Mouse (Mus musculus) neural tube, embryonic 14.5 days (tissue): Measurements from ENCODE around the gene Arvcf. TPM values are rescaled to one million over a fixed set of nuclear protein-coding genes. Genes with fewer than 3 reads are reported as not detected.

Experiments used
- ATAC-seq: fragments of 200-750 bp; cut with Nextera tagmentation; 2 replicates; pipeline ENCODE4 v1.8.0; 2017; ENCODE audit warnings: low read depth, mild to moderate bottlenecking, moderate TSS enrichment, moderate library complexity
- H3K27ac ChIP-seq: fragments of 300-500 bp; sonication (generic); 2 replicates; pipeline ENCODE4 v1.5.1; 2014; ENCODE audit warnings: low read depth, mild to moderate bottlenecking, control low read depth, low read length, moderate library complexity, mixed read lengths
- H3K27me3 ChIP-seq: fragments of 300-500 bp; sonication (generic); 2 replicates; pipeline ENCODE4 v1.6.1; 2014; ENCODE audit warnings: low read length; ENCODE audit not compliant: control insufficient read depth, insufficient read depth
- H3K36me3 ChIP-seq: fragments of 300-500 bp; sonication (generic); 2 replicates; pipeline ENCODE4 v1.6.1; 2014; ENCODE audit warnings: low read length, mixed read lengths; ENCODE audit not compliant: control insufficient read depth, insufficient read depth
- H3K4me1 ChIP-seq: fragments of 300-500 bp; sonication (generic); 2 replicates; pipeline ENCODE4 v1.6.1; 2014; ENCODE audit warnings: low read length; ENCODE audit not compliant: control insufficient read depth, insufficient read depth
- H3K4me2 ChIP-seq: fragments of 300-500 bp; sonication (generic); 2 replicates; pipeline ENCODE4 v1.6.1; 2014; ENCODE audit warnings: mild to moderate bottlenecking, low read depth, low read length, control low read depth
- H3K4me3 ChIP-seq: fragments of 300-500 bp; sonication (generic); 2 replicates; pipeline ENCODE4 v1.5.1; 2014; ENCODE audit warnings: low read depth, low read length, control low read depth, mixed read lengths
- H3K9ac ChIP-seq: fragments of 300-500 bp; sonication (generic); replicated peaks from 2 replicates; pipeline ENCODE4 v1.6.1; 2014; ENCODE audit warnings: low read depth, mild to moderate bottlenecking, control low read depth, low read length, mixed read lengths
- H3K9me3 ChIP-seq: fragments of 300-500 bp; sonication (generic); 2 replicates; pipeline ENCODE4 v1.6.1; 2016; ENCODE audit warnings: low read length; ENCODE audit not compliant: control insufficient read depth
- WGBS: fragments of 180-500 bp; shearing (Covaris S2); extraction: QIAGEN DNeasy Blood & Tissue Kit; methylation state at CpG from one replicate; pipeline ENCODE4 v1.1.7; 2014; 5-methylcytosine and 5-hydroxymethylcytosine counted together
- polyA plus RNA-seq: library from polyadenylated mRNA; unstranded; fragments of >200 nt; fragmentation: Nextera tagmentation; extraction: Ambion mirVana; gene quantifications from 2 replicates; pipeline ENCODE4 v1.2.1, GENCODE M21; 2014

Gene Arvcf
- polyA plus RNA-seq, 1 experiment from 2014 or later: 60.2 TPM

- Histone ChIP-seq H3K9ac (no peak overlapping the region), H3K27ac (no peak overlapping the region; the same call in 1 of the 2 replicates), H3K9me3 (no peaks in the 10 kb centered on the region), H3K4me3 (no peak overlapping the region), H3K27me3 (no peaks in the 10 kb centered on the region), H3K4me1 (peaks cover under 1% of the 10 kb centered on the region; the same call in 1 of the 2 replicates), H3K4me2 (no peak overlapping the region), H3K36me3 (no peaks in the 10 kb centered on the region)
- no peak for ATAC-seq
- WGBS: 88% methylated on average over 3 of the region's 3 CpGs
Observed at GRCm38 (mm10) chr16:18416837-18417236, 68.9 kb downstream of the Arvcf start.

GRCm38 (mm10) chr16:18417491-18417890, 69.5 kb downstream of the Arvcf start:
- Histone ChIP-seq H3K27me3 (no peaks in the 10 kb centered on the region), H3K9ac (no peak overlapping the region), H3K4me1 (no peaks in the 10 kb centered on the region), H3K9me3 (no peaks in the 10 kb centered on the region), H3K4me3 (no peak overlapping the region), H3K4me2 (no peak overlapping the region), H3K36me3 (no peaks in the 10 kb centered on the region), H3K27ac (no peak overlapping the region)
- WGBS: 93% methylated on average over 5 of the region's 5 CpGs
- ATAC-seq: no peak

GRCm38 (mm10) chr16:18418756-18419602, 71.0 kb downstream of the Arvcf start:
- 82% methylated on average over 4 of the region's 4 CpGs for WGBS
- Histone ChIP-seq H3K4me2 (no peak overlapping the region), H3K9ac (no peak overlapping the region), H3K9me3 (no peaks in the 10 kb centered on the region), H3K36me3 (no peaks in the 10 kb centered on the region), H3K27me3 (no peaks in the 10 kb centered on the region), H3K27ac (no peak overlapping the region), H3K4me3 (no peak overlapping the region), H3K4me1 (0 out of 2 replicates have a peak, but pooled peaks cover 3% of the 10 kb centered on the region)
- no peak for ATAC-seq

- no peak overlapping the region for H3K4me2 ChIP-seq
- H3K9me3 ChIP-seq: no peaks in the 10 kb centered on the region
- no peak overlapping the region for H3K9ac ChIP-seq
- 83% methylated on average over 1 of the region's 1 CpGs for WGBS
- H3K27ac ChIP-seq: no peak overlapping the region
- no peaks in the 10 kb centered on the region for H3K27me3 ChIP-seq
- no peak overlapping the region for H3K4me3 ChIP-seq
- H3K36me3 ChIP-seq: no peaks in the 10 kb centered on the region
- H3K4me1 ChIP-seq: 0 out of 2 replicates have a peak, but pooled peaks cover 8% of the 10 kb centered on the region
- ATAC-seq: no peak
Observed at GRCm38 (mm10) chr16:18419603-18420026, 71.6 kb downstream of the Arvcf start.

- no peaks in the 10 kb centered on the region for H3K9me3 ChIP-seq
- H3K27ac ChIP-seq: no peak overlapping the region
- H3K36me3 ChIP-seq: no peaks in the 10 kb centered on the region
- no peak overlapping the region for H3K4me2 ChIP-seq
- peaks cover 15% of the 10 kb centered on the region; the same call in 1 of the 2 replicates for H3K4me1 ChIP-seq
- H3K27me3 ChIP-seq: no peaks in the 10 kb centered on the region
- no peak overlapping the region for H3K4me3 ChIP-seq
- 64% methylated on average over 3 of the region's 3 CpGs for WGBS
- H3K9ac ChIP-seq: no peak overlapping the region
- ATAC-seq: no peak
Observed at GRCm38 (mm10) chr16:18420571-18420970, 72.6 kb downstream of the Arvcf start.

- Histone ChIP-seq H3K4me1 (peaks cover 22% of the 10 kb centered on the region), H3K4me2 (no peak overlapping the region), H3K27me3 (no peaks in the 10 kb centered on the region), H3K4me3 (no peak overlapping the region), H3K9ac (no peak overlapping the region), H3K36me3 (no peaks in the 10 kb centered on the region), H3K9me3 (no peaks in the 10 kb centered on the region), H3K27ac (no peak overlapping the region)
- ATAC-seq: no peak
- WGBS: 83% methylated on average over 7 of the region's 7 CpGs
Observed at GRCm38 (mm10) chr16:18423203-18423914, 75.4 kb downstream of the Arvcf start.

- ATAC-seq: no peak
- Histone ChIP-seq H3K27me3 (no peaks in the 10 kb centered on the region), H3K9me3 (no peaks in the 10 kb centered on the region), H3K4me3 (no peak overlapping the region), H3K27ac (no peak overlapping the region), H3K9ac (no peak overlapping the region), H3K36me3 (no peaks in the 10 kb centered on the region), H3K4me2 (no peak overlapping the region), H3K4me1 (peaks cover 22% of the 10 kb centered on the region)
- 83% methylated on average over 5 of the region's 5 CpGs for WGBS
Observed at GRCm38 (mm10) chr16:18423915-18424265, 75.9 kb downstream of the Arvcf start.

GRCm38 (mm10) chr16:18424364-18425045, 76.5 kb downstream of the Arvcf start:
- no peak overlapping the region for H3K4me3 ChIP-seq
- no peaks in the 10 kb centered on the region for H3K9me3 ChIP-seq
- no peak overlapping the region for H3K27ac ChIP-seq
- H3K4me1 ChIP-seq: peaks cover 22% of the 10 kb centered on the region
- ATAC-seq: no peak
- no peaks in the 10 kb centered on the region for H3K36me3 ChIP-seq
- no peak overlapping the region for H3K9ac ChIP-seq
- WGBS: 73% methylated on average over 11 of the region's 11 CpGs
- no peaks in the 10 kb centered on the region for H3K27me3 ChIP-seq
- H3K4me2 ChIP-seq: peak overlapping the region; percentile 82
